Mouse (Mus musculus): ENCODE measurements around the gene Dhrs1.

Gene Dhrs1

GRCm38 (mm10) chr14:55721700-55722437, 23.6 kb downstream of the Dhrs1 start, which contains the start of gene Rabggta:
Rabggta (minus strand) TSS chr14:55722263.
- peak; percentile 90 for ATAC-seq (ENCODE audit: low TSS enrichment)

- no peak for ATAC-seq (ENCODE audit: low TSS enrichment)
Observed at GRCm38 (mm10) chr14:55721076-55721475, 24.4 kb downstream of the Dhrs1 start.

- ATAC-seq (ENCODE audit: low TSS enrichment), result no peak
Observed at GRCm38 (mm10) chr14:55720666-55721065, 24.8 kb downstream of the Dhrs1 start.

- ATAC-seq (ENCODE audit: low TSS enrichment), result no peak
Observed at GRCm38 (mm10) chr14:55719737-55720136, 25.8 kb downstream of the Dhrs1 start.

GRCm38 (mm10) chr14:55716884-55717283, 28.6 kb downstream of the Dhrs1 start:
- no peak for ATAC-seq (ENCODE audit: low TSS enrichment)

- no peak for ATAC-seq (ENCODE audit: low TSS enrichment)
Observed at GRCm38 (mm10) chr14:55716271-55716670, 29.2 kb downstream of the Dhrs1 start.

GRCm38 (mm10) chr14:55714893-55715292, 30.6 kb downstream of the Dhrs1 start:
- ATAC-seq (ENCODE audit: low TSS enrichment), result no peak

- ATAC-seq (ENCODE audit: low TSS enrichment), result no peak
Observed at GRCm38 (mm10) chr14:55713729-55714122, 31.8 kb downstream of the Dhrs1 start, which contains the start of gene Tgm1. Tgm1 (minus strand) TSS chr14:55713926.

GRCm38 (mm10) chr14:55713007-55713728, 32.3 kb downstream of the Dhrs1 start:
- no peak for ATAC-seq (ENCODE audit: low TSS enrichment)

- no peak for ATAC-seq (ENCODE audit: low TSS enrichment)
Observed at GRCm38 (mm10) chr14:55711786-55712185, 33.7 kb downstream of the Dhrs1 start.

- ATAC-seq (ENCODE audit: low TSS enrichment), result no peak
Observed at GRCm38 (mm10) chr14:55709509-55709908, 36.0 kb downstream of the Dhrs1 start.

- ATAC-seq (ENCODE audit: low TSS enrichment), result no peak
Observed at GRCm38 (mm10) chr14:55707397-55707796, 38.1 kb downstream of the Dhrs1 start.

GRCm38 (mm10) chr14:55706051-55706600, 39.4 kb downstream of the Dhrs1 start:
- no peak for ATAC-seq (ENCODE audit: low TSS enrichment)

GRCm38 (mm10) chr14:55702761-55703160, 42.7 kb downstream of the Dhrs1 start:
- ATAC-seq (ENCODE audit: low TSS enrichment), result no peak

- ATAC-seq (ENCODE audit: low TSS enrichment), result no peak
Observed at GRCm38 (mm10) chr14:55701131-55701530, 44.4 kb downstream of the Dhrs1 start.

GRCm38 (mm10) chr14:55697226-55697625, 48.3 kb downstream of the Dhrs1 start:
- ATAC-seq (ENCODE audit: low TSS enrichment), result no peak

GRCm38 (mm10) chr14:55689433-55689832, 56.1 kb downstream of the Dhrs1 start:
- ATAC-seq (ENCODE audit: low TSS enrichment), result no peak

Measured in frontal cortex, adult (tissue).